Mouse (Mus musculus) kidney, postnatal 0 days (tissue): Measurements from ENCODE around the gene Ginm1. TPM values are rescaled to one million over a fixed set of nuclear protein-coding genes. Genes with fewer than 3 reads are reported as not detected.
"Not testable (repeated sequence)": the region's sequence is repeated elsewhere in the genome, so short reads cannot be mapped to it uniquely, and the experiment has no call there.

Experiments
- ATAC-seq: fragments of 200-750 bp; cut with Nextera tagmentation; replicated peaks from 2 replicates; pipeline ENCODE4 v1.8.0; 2017; ENCODE audit warnings: low read depth, moderate number of reproducible peaks, moderate TSS enrichment, moderate library complexity; ENCODE audit not compliant: low FRiP score
- DNase-seq: peaks from one replicate; pipeline ENCODE4 v3.0.0-alpha.2; 2016; ENCODE audit warnings: low spot score
- H3K27ac ChIP-seq: fragments of 300-500 bp; sonication (generic); 2 replicates; pipeline ENCODE4 v1.5.1; 2014; ENCODE audit warnings: mild to moderate bottlenecking
- H3K27me3 ChIP-seq: fragments of 300-500 bp; sonication (generic); 2 replicates; pipeline ENCODE4 v1.6.1; 2014; ENCODE audit warnings: low read length, mixed read lengths; ENCODE audit not compliant: insufficient read depth
- H3K36me3 ChIP-seq: fragments of 300-500 bp; sonication (generic); 2 replicates; pipeline ENCODE4 v1.6.1; 2014; ENCODE audit warnings: low read length, mixed read lengths; ENCODE audit not compliant: insufficient read depth
- H3K4me1 ChIP-seq: fragments of 300-500 bp; sonication (generic); replicated peaks from 2 replicates; pipeline ENCODE4 v1.6.1; 2014; ENCODE audit warnings: antibody characterized with exemption, low read length, mixed read lengths; ENCODE audit not compliant: insufficient read depth
- H3K4me2 ChIP-seq: fragments of 300-500 bp; sonication (generic); 2 replicates; pipeline ENCODE4 v1.6.1; 2014; ENCODE audit warnings: mild to moderate bottlenecking, low read length, moderate library complexity, mixed read lengths
- H3K4me3 ChIP-seq: fragments of 300-500 bp; sonication (generic); replicated peaks from 2 replicates; pipeline ENCODE4 v1.5.1; 2014; ENCODE audit warnings: low read depth, low read length
- H3K9ac ChIP-seq: fragments of 300-500 bp; sonication (generic); 2 replicates; pipeline ENCODE4 v1.6.1; 2014; ENCODE audit warnings: low read depth, low read length
- H3K9me3 ChIP-seq: fragments of 300-500 bp; sonication (generic); replicated peaks from 2 replicates; pipeline ENCODE4 v1.6.1; 2016; ENCODE audit warnings: low read length, inconsistent platforms, mixed read lengths
- CTCF ChIP-seq: IDR thresholded peaks from 2 replicates; pipeline ENCODE4 v1.5.1; 2016; ENCODE audit warnings: antibody characterized with exemption, low read depth, mild to moderate bottlenecking, moderate library complexity
- WGBS: fragments of 180-500 bp; shearing (Covaris S2); extraction: QIAGEN DNeasy Blood & Tissue Kit; methylation state at CpG from one replicate; pipeline ENCODE4 v1.1.7; 2014; 5-methylcytosine and 5-hydroxymethylcytosine counted together
- polyA plus RNA-seq: library from polyadenylated mRNA; unstranded; fragments of >200 nt; fragmentation: Nextera tagmentation; extraction: Ambion mirVana; gene quantifications from 2 replicates; pipeline ENCODE4 v1.2.1, GENCODE M21; 2015

Ginm1 gene
- polyA plus RNA-seq, 1 experiment from 2014 or later = 158 TPM

DNA sequence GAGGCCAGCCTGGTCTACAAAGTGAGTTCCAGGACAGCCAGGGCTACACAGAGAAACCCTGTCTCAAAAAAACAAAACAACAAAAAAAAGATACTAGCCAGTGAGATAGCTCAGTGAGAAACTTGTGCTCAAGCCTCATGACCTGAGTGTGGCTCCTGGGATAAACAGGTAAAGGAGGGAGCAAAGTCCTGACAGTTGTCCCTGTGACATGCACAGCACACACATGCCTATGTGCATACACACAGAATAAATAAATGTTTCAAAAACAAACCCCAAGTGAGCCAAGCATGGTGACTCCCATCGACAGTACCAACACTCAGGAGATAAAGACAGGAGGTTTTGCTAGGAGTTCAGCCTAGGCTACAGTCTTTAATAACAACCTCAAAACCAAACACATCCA is 19.9 kb downstream of the Ginm1 start:
- H3K36me3 ChIP-seq = peaks cover 68% of the 10 kb centered on the region

DNA sequence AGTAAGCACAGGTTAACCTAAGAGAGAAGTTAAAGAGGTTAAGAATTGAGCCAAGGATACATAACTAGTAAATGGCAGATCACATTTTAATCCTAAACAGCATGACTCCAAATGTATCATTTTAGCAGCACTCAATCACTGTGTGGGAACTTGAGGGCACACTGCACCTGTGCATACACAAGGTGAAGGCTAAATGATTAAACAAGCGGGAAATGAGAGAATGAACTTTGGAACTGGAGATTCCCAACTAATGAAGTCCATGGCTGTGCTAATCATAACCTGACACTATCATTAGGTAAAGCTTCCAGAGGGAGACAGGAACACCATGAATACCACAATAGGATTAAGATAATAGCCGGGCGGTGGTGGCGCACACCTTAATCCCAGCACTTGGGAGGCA is 20.3 kb downstream of the Ginm1 start:
- TF ChIP-seq CTCF = no peak
- no peak for ATAC-seq
- no peak for DNase-seq
- no peak overlapping the region for H3K27ac ChIP-seq
- H3K9ac ChIP-seq = no peak overlapping the region
- no peaks in the 10 kb centered on the region for H3K27me3 ChIP-seq
- H3K4me2 ChIP-seq = no peak overlapping the region
- no peak overlapping the region for H3K4me3 ChIP-seq
- H3K4me1 ChIP-seq = no peaks in the 10 kb centered on the region
- no peaks in the 10 kb centered on the region for H3K9me3 ChIP-seq
- WGBS = 88% methylated on average over 4 of the region's 4 CpGs
- peaks cover 68% of the 10 kb centered on the region for H3K36me3 ChIP-seq

More for the DNA sequence above, 19.9 kb downstream of the Ginm1 start:
- no peak for TF ChIP-seq CTCF
- no peak overlapping the region for H3K4me3 ChIP-seq
- DNase-seq = no peak
- H3K27ac ChIP-seq = no peak overlapping the region
- no peaks in the 10 kb centered on the region for H3K27me3 ChIP-seq
- WGBS = 97% methylated on average over 1 of the region's 1 CpGs
- ATAC-seq = no peak
- no peaks in the 10 kb centered on the region for H3K4me1 ChIP-seq
- no peak overlapping the region for H3K4me2 ChIP-seq
- no peaks in the 10 kb centered on the region for H3K9me3 ChIP-seq
- H3K9ac ChIP-seq = no peak overlapping the region

DNA sequence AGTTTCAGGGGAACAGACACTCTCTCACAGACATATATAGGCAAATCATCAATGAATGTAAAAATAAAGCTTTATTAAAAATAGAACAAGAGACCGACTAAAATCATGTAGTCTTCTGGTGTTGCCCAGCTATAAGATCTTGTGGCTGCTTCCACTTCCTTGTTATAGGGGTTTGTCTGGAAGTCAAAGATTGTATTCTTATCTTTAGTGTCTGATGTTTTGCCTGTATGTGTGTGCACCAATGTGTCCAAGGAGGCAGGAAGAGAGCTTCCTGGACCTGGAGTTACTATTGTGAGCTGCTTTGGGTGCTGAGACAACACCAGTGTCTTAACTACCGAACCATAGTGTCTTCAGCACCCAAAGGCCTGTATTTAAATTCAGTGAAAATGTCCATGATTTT is 35.1 kb downstream of the Ginm1 start:
- Histone ChIP-seq H3K36me3 (peaks cover 43% of the 10 kb centered on the region), H3K4me3 (no peak overlapping the region), H3K4me2 (no peak overlapping the region), H3K9ac (no peak overlapping the region), H3K27ac (no peak overlapping the region), H3K9me3 (no peaks in the 10 kb centered on the region), H3K4me1 (no peaks in the 10 kb centered on the region), H3K27me3 (no peaks in the 10 kb centered on the region)
- TF ChIP-seq CTCF = no peak
- WGBS = 87% methylated on average over 2 of the region's 2 CpGs
- ATAC-seq = no peak
- DNase-seq = no peak

DNA sequence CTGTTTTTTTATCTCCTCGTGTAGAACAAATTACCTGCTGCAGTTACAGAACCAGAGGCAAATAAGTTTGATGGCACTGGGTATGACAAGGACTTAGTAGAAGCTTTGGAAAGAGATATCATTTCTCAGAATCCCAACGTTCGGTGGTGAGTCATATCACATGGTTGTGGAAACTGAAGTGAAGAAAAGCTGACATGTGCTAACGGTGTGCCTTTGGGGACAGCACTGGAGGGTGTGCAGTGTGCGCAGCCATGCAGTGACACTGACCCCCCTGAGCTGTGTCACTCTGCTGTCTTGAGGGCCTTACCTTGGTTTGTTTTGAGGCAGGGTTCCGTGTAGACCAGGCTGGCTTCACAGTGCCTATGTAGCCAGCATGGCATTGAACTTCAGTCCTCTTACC is 43.9 kb downstream of the Ginm1 start:
- Histone ChIP-seq H3K9ac (no peak overlapping the region), H3K4me2 (no peak overlapping the region), H3K36me3 (peaks cover 27% of the 10 kb centered on the region; the same call in 1 of the 2 replicates), H3K4me3 (no peak overlapping the region), H3K27me3 (no peaks in the 10 kb centered on the region), H3K4me1 (no peaks in the 10 kb centered on the region), H3K9me3 (no peaks in the 10 kb centered on the region), H3K27ac (no peak overlapping the region)
- 90% methylated on average over 6 of the region's 6 CpGs for WGBS
- no peak for DNase-seq
- no peak for ATAC-seq
- no peak for TF ChIP-seq CTCF

GRCm38 (mm10) chr10:7745528-7745927 is 47.1 kb downstream of the Ginm1 start:
- 0 out of 2 replicates have a peak, but pooled peaks have one; percentile 49 for ATAC-seq
- not testable (repeated sequence) for H3K27ac ChIP-seq, H3K9ac ChIP-seq, H3K9me3 ChIP-seq, H3K4me3 ChIP-seq, DNase-seq, H3K27me3 ChIP-seq, H3K4me2 ChIP-seq, H3K4me1 ChIP-seq
- WGBS = 92% methylated on average over 6 of the region's 6 CpGs
- H3K36me3 ChIP-seq = peaks cover 36% of the 10 kb centered on the region; the same call in 1 of the 2 replicates

DNA sequence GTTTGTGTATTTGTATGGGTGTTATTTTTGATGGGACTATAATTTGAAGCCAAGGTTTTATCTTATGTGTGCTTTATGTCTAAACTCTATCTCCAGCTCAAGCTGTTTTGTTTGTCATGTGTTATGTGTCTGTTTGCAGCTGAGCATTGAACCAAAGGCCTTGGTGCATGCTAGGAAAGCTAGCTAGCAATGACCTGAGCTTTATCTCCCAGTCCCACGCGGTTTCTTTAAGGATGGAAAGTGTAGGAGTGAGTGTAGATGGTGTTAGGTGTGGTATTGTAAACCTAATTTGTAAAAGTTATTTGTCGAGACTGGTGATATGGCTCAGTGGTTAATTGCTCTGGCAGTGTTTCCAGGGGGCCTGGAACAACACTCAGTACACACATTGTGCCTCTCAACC is 54.7 kb downstream of the Ginm1 start:
- H3K27me3 ChIP-seq = no peaks in the 10 kb centered on the region
- H3K4me2 ChIP-seq = no peak overlapping the region
- 0 out of 2 replicates have a peak, but pooled peaks cover 4% of the 10 kb centered on the region for H3K4me1 ChIP-seq
- 49% methylated on average over 3 of the region's 3 CpGs for WGBS
- no peaks in the 10 kb centered on the region for H3K9me3 ChIP-seq
- ATAC-seq = no peak
- no peak for TF ChIP-seq CTCF
- no peak for DNase-seq
- no peak overlapping the region for H3K27ac ChIP-seq
- H3K9ac ChIP-seq = no peak overlapping the region
- H3K4me3 ChIP-seq = no peak overlapping the region
- peaks cover 6% of the 10 kb centered on the region; the same call in 1 of the 2 replicates for H3K36me3 ChIP-seq

GRCm38 (mm10) chr10:7737122-7737521 is 55.5 kb downstream of the Ginm1 start:
- H3K9ac ChIP-seq = no peak overlapping the region
- no peak for DNase-seq
- no peak for TF ChIP-seq CTCF

More at GRCm38 (mm10) chr10:7737122-7737521, 55.5 kb downstream of the Ginm1 start:
- H3K4me1 ChIP-seq = 0 out of 2 replicates have a peak, but pooled peaks cover 4% of the 10 kb centered on the region
- no peaks in the 10 kb centered on the region for H3K27me3 ChIP-seq
- H3K36me3 ChIP-seq = 0 out of 2 replicates have a peak, but pooled peaks cover 2% of the 10 kb centered on the region
- no peaks in the 10 kb centered on the region for H3K9me3 ChIP-seq
- no peak overlapping the region for H3K27ac ChIP-seq
- H3K4me3 ChIP-seq = no peak overlapping the region
- H3K4me2 ChIP-seq = no peak overlapping the region
- no peak for ATAC-seq
